Mouse (Mus musculus) testis, adult 2 months (tissue): ENCODE results near the gene Lipt2.

ENCODE experiments used
- CTCF ChIP-seq: fragments of 200-500 bp; IDR thresholded peaks from 2 replicates; pipeline ENCODE4 v1.5.1; 2012; ENCODE audit warnings: low read depth, mild to moderate bottlenecking, inconsistent platforms, low read length, moderate library complexity; ENCODE audit not compliant: control insufficient read depth, insufficient read depth, insufficient replicate concordance
- POLR2A ChIP-seq: fragments of 200-500 bp; IDR thresholded peaks from 2 replicates; pipeline ENCODE4 v1.6.1; 2012; ENCODE audit warnings: low read depth, mild to moderate bottlenecking, inconsistent platforms, low read length, moderate library complexity; ENCODE audit not compliant: control insufficient read depth

DNA sequence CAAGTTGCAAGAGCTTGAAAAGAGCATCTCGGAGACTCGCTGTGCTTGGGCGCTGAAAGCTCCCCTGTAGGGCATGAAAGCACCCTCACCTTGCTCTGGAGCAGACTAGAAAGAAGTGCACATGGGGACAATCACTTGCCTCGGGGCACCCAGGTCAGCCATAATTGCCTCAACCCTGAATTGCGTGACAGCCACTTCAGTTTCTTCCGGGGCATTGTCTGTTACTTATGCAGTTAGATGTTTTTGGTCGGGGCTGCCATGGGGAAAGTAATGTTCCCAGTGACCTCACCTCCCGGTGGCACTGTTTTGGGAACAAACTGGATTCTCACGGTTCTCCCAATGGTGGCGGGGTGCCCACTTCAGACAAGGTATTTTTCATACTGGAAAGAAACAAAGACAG lies 9.0 kb upstream of the Lipt2 start:
- TF ChIP-seq CTCF: no peak
- TF ChIP-seq POLR2A: no peak
